Mouse (Mus musculus) cerebellum, adult 18-20 months (tissue): ENCODE data around the gene Pik3r2.

ENCODE experiments used
- DNase-seq, 2 experiments: peaks; one replicate each; pipeline ENCODE4 v3.0.0; 2021

Pik3r2 gene

DNA sequence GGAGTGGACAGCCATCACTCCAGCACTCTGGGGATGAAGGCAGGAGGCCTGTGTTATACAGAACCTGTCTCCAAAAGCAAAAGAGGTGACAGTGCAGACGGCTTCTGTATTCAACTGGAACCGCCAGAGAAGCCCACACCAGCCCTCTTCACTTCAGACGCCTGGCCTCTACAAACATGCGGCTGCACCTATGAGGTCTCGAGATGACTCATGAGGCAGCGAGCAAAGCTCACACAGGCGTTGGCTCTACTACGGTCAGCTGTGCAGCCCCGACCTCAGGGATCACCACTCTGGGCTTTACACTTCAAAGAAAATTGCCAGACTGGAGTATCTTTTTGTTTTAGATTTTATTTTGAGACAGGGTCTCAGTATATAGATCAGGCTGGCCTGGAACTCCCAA lies 3.6 kb downstream of the Pik3r2 start:
- no peak for DNase-seq

DNA sequence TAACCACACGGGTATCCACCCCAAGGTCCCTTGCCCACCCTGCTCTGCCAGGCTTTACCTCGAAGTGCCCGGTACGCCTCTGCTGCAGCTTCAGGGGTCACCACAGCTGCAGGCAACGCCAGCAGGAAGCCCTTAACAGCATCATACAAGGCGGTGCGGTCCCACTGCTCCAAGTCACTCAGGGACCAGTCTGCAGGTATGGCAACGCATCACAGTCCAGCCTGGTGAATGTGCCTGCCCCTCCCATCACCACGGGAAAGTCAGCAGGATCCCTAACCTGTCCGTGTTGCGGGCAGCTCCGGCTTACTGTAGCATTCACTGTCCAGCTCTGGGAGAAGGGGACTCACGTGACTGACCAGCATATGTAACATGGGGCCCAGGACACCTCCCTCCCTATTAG lies 4.4 kb downstream of the Pik3r2 start:
- DNase-seq = no peak

DNA sequence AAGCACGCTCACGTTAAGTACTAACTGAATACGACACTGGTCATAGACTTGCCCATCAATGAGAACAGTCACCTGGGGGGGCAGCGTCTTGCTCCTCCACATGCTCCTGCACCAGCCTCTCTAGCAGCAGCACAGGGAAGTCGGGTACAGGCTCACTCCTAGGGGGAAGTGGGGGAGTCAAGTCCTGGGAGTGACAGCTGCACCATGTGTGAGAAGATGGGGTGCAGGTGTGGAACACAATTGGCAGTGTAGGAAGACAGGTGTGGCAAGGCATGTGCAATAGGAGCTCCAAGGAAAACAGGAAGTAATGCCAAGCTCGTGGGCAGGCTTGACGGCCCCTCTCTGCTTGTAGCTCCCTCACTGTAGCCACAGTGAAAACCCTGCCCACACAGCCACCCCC lies 5.3 kb downstream of the Pik3r2 start:
- DNase-seq = no peak

DNA sequence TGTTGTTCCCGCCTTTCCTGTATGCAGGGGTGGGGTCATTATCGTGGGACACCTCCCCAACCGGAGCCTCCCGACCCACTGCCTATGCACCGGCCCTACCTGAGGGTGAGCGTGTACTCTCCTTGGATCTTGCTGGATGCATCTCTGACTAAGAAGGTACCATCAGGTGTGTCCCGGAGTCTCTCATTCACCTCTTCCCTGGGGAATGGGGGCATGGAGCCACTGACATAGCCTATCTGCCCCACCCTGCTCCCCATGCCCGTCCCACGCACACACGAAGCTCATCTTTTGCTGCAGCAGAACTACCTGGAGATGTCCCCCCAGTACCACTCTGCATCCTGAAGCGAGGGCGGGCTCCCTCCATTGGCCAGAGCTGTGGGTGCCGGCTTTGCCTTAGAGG lies 5.8 kb downstream of the Pik3r2 start:
- no peak for DNase-seq

DNA sequence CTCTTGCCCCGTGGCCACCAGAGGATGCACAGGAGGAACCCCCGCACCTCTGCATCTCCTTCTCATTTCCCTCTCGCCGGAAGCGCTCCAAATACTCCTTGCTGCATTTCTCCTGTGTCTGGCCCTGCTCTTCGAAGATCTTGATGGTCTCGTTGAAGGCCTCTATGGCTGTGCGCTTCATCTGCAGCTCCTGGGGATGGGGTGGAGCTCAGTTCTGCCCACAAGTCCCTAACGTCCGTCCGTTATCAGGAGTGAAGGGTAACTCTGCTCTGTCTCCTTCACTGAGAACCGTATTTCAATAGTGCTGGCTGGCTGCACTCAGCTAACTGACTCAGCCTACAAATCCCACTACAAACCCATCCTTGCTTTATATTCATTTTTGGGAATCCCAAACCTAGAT lies 6.7 kb downstream of the Pik3r2 start:
- no peak for DNase-seq

DNA sequence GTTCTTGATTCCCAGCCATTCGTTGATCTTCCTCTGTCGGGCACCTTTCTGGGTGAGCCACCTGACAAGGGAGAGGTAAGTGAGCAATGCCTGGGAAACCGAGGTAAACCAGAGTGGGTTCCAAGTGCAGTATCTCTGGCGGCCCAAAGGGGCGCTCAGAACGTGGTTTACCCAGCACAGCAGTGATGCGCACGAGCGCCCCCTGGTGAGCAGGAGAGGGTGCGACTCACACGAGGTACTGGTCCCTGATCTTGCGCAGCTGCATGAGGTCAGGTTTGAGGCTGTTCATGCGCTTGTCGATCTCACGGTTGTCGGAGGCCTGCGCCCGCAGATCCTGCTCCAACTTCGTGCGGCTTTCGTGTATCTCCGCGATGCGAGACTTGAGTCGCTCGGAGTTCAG lies 7.2 kb downstream of the Pik3r2 start:
- DNase-seq = peak; percentile 96 to 97

DNA sequence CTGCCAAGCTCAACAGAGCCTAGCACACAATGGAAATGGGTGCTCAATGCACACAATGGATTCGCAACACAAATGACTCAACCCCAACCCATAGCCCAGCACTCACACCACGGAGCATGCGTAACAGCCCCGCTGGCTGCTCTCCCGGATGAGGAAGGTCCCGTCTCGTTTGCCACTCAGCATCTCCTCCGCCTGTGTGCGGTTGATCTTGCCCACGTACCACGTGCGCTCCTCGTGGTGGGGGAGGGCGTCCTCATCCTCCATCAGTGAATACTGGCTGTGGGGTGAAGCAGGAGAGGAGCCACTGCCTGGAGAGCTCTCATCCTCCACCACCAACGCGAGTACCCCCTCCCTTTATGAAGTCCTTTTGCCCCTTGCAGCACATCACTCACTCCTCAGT lies 7.6 kb downstream of the Pik3r2 start:
- peak in 1 of 2 experiments; percentile 32 for DNase-seq

DNA sequence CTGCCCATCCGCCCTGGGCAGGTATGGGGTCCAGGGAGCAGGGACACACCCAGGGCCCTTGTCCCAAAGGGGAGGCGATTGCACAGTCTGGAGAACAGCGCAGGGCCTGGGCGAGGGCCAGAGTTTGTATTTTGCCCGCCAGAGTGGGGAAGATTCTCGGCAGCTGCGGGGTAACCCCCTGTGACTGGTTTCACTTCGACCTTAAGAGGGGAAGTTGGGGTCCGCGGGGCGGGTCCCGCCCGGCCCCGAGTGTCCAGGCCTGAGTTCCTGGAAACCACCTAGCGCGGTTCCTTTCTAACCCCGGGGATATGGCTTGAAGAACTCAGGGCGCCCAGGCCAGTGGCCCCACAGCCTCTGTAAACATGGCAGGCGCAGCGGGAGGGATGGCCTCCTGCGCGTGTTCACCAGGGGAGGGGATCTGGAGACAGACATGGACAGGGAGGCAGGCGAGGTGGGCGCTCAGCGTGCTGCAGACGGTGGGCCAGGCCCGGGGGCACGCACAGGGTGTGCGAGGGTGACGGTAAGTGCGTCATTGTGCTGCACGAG lies 8.2 kb downstream of the Pik3r2 start:
- DNase-seq = peak; percentile 20 to 32

DNA sequence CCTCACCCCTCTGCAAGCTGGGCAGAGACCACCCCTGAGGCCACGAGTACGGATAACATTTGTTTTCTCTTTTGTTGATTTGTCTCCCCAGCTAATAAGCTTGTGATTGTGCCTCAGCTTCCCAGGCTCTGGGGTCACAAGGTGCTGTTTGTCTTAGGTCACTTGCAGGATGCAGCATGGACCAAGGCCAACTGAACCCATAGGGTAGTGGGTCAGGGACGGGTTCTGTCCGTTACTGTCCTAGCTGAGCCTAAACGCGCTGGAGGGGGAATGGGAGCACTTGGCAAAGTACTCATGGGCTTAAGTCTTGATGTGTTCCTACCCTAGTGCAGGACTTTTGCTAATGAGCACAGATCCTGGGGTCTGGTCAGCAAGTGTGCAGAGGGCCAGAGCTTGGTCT lies 9.0 kb downstream of the Pik3r2 start:
- peak in 1 of 2 experiments; percentile 13 for DNase-seq

DNA sequence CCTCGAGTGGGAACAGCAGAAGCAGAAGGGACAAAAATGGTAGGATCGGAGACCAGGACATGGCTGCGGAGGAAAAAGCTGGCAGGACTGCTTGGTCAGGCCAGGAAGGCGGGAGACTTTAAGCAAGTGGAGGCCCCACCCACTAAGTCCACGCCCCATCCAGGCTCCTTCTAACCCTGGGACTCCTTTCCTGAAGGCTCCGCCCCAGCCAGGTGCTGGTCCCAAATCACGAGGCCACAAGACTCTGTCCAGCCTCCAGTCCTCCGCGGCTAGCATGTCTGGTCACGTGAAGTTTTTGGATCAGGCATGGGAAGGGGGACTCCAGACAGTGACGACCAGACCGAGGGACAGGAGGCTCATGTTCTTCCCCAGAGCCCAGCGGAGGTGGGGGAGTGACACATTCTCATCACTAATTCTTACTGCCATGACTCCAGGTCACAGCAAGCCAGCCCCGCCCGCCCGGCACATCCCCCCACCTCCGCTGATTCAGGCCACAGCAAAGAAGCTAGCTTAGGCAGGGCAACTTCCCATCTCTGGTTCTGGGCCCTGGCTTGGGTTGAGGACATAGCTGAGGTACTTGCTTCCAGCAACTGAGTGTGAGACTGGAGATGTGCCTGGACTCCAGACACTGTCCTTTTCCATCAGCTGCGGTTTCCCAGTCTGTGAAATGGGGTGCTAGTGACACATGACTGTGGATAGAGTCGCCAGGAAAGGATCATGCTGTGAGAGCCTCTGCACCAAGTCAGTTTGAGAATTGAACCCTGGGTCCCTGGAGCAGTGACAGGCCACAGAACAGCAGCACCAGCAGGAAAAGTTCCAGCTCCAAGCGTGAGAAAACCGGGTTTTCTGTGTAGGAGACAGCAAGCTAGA lies 9.7 kb downstream of the Pik3r2 start:
- peak; percentile 64 to 72 for DNase-seq

DNA sequence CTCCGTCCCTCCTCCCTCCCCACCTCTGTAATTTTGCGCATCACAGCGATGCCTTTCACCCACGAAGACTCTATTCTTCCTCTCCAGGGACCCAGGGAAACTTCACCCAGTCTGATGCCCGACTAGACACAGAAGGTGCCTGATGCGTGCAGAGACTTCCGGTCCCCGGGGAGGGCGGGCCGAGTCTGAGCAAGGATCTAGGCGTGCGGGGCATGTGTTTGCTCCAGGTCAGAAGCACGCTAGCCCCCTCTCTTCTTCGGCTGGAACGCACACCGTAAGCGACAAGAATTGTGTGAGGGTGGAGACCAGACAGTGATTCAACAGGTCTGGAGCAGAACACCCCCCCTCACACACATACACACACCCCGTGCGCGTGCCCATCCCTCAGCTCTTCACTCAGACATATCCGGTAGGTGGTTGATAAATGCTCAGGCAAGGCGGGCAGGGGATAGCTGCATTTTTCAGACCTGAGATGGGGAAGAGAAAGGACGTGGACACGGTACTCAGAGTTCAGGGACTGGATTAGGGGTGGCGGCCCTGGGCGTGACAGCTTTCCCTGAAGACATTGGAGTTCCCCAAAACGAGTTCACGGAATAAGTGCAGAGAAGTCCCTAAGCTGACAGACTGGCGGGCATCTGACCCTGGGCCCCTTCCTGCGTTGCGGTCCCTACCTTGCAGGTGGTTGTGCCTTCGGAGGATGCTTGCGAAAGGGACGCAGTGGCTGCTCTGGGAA lies 10.5 kb downstream of the Pik3r2 start:
- DNase-seq = peak; percentile 23 to 28

DNA sequence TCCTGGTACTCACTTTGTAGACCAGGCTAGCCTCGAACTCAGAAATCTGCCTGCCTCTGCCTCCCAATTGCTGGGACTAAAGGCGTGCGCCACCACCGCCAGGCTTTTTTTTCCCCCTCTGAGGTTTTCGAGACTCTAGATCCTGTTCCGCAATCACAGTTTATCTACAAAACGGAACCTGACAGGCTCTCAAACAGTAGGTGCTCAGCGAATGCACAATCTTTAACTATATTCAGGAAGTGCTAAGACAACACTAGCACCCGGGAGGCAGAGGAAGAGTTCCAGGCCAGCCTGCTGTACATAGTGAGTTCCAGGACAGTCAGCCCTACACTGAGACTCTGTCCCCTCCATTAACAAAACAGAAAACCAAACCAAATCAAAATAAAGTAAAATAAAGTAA lies 11.2 kb downstream of the Pik3r2 start:
- DNase-seq = no peak

DNA sequence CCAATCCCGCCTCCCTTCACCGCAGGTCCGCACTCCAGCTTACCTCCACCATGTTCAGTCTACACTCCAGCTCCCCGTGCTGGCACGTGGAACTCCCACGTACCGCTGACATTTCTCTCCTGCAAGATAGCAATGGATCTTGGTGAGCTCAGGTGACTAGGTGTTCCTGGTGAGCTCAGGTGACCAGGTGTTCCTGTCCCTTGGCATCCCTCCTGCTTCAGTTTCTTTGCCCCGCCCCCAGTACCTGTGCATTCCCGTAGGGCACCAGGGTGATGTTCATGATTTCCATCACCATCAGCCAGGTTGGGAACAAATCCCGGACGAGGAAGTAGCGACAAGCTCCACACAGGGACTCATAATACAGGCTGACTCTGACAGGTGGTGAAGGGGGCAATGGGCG lies 11.8 kb downstream of the Pik3r2 start:
- DNase-seq = peak; percentile 14 to 18

DNA sequence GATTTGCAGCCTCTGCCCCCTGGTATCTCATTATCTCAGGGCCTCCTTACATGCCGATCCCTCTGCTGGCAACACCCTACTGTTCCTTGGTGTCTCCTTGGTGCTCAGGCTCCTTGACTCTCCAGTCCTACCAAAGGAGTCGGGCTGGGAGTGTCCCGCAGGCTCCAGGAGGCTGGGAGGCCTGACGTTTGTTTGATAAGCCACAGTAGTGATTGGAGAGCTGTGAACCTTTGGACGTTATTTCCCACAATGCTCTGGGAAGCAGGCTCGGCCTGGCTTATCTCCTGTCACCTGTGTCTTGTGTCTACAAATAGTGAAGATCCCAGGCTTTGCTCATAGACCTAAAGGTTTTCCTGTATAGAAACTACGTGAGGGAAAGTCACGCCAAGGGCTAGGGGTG lies 12.5 kb downstream of the Pik3r2 start:
- DNase-seq = no peak

DNA sequence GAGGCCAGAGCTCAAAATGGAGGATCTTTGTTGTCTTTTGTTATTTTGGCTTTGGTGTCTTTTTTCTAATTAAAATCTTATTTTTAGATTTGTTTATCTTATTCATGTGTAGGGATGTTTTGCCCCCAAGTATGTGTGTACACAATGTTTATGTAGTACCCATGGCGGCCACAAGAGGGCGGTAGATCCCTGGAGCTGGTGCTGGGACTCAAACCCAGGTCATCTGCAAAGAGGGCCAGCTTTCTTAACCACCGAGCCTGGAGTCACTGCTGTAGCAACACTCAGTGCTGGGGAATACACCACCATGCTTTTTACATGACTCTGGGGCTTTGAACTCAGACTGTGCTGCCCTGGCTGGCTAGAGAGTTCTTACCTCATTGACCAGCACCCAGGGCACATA lies 13.2 kb downstream of the Pik3r2 start:
- peak; percentile 65 to 74 for DNase-seq

DNA sequence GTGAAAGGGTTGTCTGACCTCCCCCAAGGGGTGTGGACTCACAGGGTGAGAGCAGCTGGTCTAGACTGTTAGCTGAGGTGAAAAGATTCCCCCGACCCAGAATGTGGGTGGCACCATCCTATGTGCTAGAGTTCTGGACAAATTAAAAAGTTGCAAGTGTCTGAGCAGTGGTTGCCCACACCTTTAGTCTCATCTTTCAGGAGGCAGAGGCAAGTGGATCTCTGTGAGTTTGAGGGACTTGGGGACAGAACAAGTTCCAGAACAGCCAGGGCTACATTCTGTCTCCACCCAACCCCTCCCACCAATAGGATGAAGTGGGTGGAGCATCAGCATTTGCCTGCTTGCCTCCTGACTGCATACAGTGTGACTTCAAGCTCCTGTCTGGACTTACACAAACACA lies 14.4 kb downstream of the Pik3r2 start:
- DNase-seq = peak in 1 of 2 experiments; percentile 18

DNA sequence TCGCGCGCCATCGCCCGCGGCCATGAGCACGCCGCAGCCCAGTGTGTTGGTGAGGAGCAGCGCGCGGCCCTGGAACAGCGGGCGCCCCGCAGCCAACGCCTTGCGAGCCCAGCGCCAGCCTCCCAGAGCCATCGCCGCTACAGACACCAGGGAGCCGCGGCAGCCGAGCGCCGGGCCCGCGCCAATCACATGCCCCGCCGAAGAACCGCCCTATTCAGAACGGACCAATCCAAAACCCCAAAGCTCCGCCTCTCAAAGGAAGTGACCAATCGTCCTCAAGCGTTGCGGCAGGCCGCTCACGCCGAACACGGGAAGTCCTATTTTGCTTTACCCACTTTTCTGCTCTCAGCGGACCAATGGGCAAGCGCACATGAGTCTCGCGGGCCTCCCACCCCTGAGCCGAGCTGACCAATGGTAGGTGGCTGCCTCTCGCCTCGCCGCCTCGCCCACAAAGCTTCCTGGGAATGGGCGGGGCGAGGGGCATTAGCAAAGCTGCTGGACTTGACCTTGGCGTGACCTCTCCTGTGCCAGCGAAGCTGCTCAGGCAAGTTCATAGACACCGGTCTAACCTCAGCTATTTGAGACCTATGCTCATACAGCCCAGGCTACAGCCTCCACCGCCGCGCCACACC lies 15.6 kb downstream of the Pik3r2 start, which contains the start of gene Mpv17l2:
Gene Mpv17l2, minus strand, starts transcription at position 172 of the 632 bp plus-strand sequence.
- peak; percentile 93 to 98 for DNase-seq

DNA sequence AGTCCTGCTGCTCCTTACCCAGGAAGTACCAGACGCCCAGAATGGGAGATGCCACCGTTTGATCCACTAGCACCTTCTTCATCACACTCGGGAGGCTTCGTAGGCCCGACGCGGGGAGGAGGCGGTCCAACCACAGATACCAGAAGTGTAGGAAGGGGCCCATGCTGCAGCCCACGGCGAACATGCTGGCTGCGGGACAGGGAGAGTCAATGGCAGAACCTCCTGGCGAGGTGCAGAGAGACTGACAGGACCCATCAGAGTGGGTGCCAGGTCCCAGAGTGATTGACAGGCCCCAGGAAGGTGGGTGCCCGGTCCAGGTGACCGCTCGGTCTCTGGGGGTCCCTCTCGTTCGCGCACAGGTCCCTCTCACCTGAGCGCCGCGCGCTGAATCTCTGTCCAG lies 16.2 kb downstream of the Pik3r2 start:
- DNase-seq = no peak

DNA sequence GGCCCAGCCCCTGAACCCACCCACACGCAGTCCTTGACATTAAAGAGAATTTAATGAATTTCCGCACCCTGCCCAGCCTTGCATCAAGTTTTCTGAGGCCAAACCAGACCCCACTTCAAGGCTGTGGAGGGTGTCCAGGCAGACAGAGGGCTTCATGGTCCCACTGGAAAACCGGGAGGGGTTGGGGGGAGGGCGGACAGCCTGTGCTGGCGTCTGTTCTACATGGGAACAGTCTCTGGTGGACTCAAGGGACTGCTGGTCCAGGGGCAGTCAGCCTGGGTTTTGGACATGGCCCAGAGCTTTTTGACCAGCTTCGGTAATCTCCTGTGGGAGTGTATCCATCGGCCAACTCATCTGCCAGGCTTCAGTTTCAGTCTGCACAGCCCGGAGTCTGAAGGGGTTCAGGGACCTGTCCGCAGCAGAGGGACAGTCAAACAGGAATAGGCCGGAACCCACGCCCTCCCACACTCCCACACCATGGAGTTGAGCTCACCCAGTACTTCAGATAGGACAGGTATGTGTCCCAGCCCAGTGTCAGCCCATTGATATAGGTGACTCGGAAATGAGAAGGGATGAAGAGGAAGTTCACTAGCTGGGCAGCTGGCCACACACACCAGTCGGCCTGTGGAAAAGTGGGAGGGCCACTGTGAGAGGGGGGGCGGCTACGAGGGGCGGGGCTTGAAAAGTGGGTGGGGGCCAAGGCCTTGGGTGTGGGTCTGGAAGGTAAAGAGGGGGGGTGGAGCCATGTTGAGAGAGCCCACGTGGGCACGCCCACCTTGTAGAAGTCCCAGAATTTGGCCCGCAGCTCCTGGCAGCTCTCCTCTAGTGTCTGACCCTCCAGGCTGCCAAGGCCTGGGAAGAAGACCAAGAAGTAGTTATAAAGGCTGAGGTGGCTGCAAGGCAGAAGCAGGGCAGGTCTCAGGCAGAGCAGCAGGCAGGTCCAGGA lies 17.6 kb downstream of the Pik3r2 start:
- DNase-seq = peak; percentile 36 to 46

DNA sequence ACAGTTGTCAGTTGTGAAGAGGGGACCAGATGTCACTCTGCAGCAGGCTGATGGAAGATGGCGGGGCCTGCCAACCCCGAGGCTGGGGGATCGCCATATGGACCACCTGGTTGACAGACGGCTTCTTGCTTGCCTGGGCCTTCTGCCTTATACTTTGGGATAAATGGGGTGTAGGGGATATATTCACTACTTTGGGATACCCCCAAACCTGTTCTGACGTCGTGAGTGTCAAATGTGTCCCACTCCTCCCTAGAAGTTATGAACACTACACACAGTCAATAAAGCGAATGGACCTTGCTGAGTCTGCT lies 18.3 kb downstream of the Pik3r2 start:
- peak; percentile 15 to 19 for DNase-seq

DNA sequence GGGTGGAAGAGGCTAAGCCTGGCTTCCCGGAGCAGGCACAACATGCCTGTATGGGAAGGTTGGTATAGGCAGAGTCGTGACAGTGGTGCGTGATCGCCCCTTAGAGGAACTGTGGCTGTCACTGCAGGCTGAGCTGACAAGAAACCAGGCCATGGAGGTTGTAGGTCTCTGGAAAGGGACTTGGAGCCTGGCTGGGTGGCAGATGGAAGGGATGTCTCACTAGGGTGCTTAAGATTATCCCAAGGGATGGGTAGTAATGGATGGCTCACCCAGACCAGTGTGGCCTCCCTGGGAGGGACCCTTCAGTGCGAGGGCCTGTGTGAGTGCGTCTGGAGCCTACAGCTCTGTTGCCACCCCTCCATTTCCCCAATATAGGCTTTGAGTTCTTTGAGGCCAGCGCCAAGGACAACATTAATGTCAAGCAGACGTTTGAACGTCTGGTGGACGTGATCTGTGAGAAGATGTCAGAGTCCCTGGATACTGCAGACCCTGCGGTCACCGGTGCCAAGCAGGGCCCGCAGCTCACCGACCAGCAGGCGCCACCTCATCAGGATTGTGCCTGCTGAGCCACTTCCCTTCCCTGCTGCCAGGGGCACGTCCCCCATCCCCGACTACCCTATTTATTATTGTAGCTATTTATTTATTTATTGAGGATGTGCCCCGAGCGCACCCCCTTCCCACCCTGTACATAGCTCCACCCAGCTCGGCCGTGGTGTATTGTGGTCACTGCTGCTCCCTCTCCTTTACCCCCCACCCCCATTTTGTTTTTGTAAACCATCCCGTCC lies 18.8 kb downstream of the Pik3r2 start:
- peak; percentile 30 to 46 for DNase-seq
